Mouse (Mus musculus): ENCODE data around the gene Gnb5.

Gene Gnb5

GRCm38 (mm10) chr9:75306126-75306898 lies at the start of gene Gnb5:
Gene Gnb5 (plus strand): TSS chr9:75306288.
- no peak for DNase-seq

- DNase-seq = no peak
Observed at GRCm38 (mm10) chr9:75258792-75259191, 47.3 kb upstream of the Gnb5 start.

GRCm38 (mm10) chr9:75259656-75260055 lies 46.4 kb upstream of the Gnb5 start:
- no peak for DNase-seq

GRCm38 (mm10) chr9:75261332-75261872 lies 44.7 kb upstream of the Gnb5 start:
- no peak for DNase-seq

- DNase-seq = no peak
Observed at GRCm38 (mm10) chr9:75262235-75262826, 43.8 kb upstream of the Gnb5 start.

- DNase-seq = no peak
Observed at GRCm38 (mm10) chr9:75264008-75264718, 41.9 kb upstream of the Gnb5 start.

GRCm38 (mm10) chr9:75267147-75267546 lies 38.9 kb upstream of the Gnb5 start:
- no peak for DNase-seq

- no peak for DNase-seq
Observed at GRCm38 (mm10) chr9:75270382-75270781, 35.7 kb upstream of the Gnb5 start.

GRCm38 (mm10) chr9:75271539-75271938 lies 34.5 kb upstream of the Gnb5 start:
- no peak for DNase-seq

GRCm38 (mm10) chr9:75273646-75274045 lies 32.4 kb upstream of the Gnb5 start:
- DNase-seq = no peak

- DNase-seq = no peak
Observed at GRCm38 (mm10) chr9:75274486-75274885, 31.6 kb upstream of the Gnb5 start.

- DNase-seq = no peak
Observed at GRCm38 (mm10) chr9:75275051-75275450, 31.0 kb upstream of the Gnb5 start.

- DNase-seq = no peak
Observed at GRCm38 (mm10) chr9:75280814-75281213, 25.3 kb upstream of the Gnb5 start.

GRCm38 (mm10) chr9:75282179-75282578 lies 23.9 kb upstream of the Gnb5 start:
- no peak for DNase-seq

GRCm38 (mm10) chr9:75282830-75283229 lies 23.3 kb upstream of the Gnb5 start:
- DNase-seq = no peak

GRCm38 (mm10) chr9:75283636-75284035 lies 22.5 kb upstream of the Gnb5 start:
- DNase-seq = no peak

GRCm38 (mm10) chr9:75285363-75285762 lies 20.7 kb upstream of the Gnb5 start:
- DNase-seq = no peak

GRCm38 (mm10) chr9:75287636-75288035 lies 18.5 kb upstream of the Gnb5 start:
- DNase-seq = no peak

- no peak for DNase-seq
Observed at GRCm38 (mm10) chr9:75289545-75289944, 16.5 kb upstream of the Gnb5 start.

GRCm38 (mm10) chr9:75299342-75299741 lies 6.7 kb upstream of the Gnb5 start:
- no peak for DNase-seq

- no peak for DNase-seq
Observed at GRCm38 (mm10) chr9:75303033-75303432, 3.1 kb upstream of the Gnb5 start.

- DNase-seq = no peak
Observed at GRCm38 (mm10) chr9:75303701-75304261, 2.3 kb upstream of the Gnb5 start.

- DNase-seq = no peak
Observed at GRCm38 (mm10) chr9:75304286-75304685, 1.8 kb upstream of the Gnb5 start.

All from heart, adult 11 months (tissue).